Mouse (Mus musculus) liver, embryonic 15.5 days (tissue): ENCODE results near the gene Plrg1. TPM values are rescaled to one million over a fixed set of nuclear protein-coding genes. Genes with fewer than 3 reads are reported as not detected.

ENCODE experiments used
- ATAC-seq: fragments of 200-750 bp; cut with Nextera tagmentation; 2 replicates; pipeline ENCODE4 v1.8.0; 2017; ENCODE audit warnings: moderate number of reproducible peaks, mild to moderate bottlenecking, moderate library complexity; ENCODE audit not compliant: insufficient read depth
- H3K27ac ChIP-seq: fragments of 300-500 bp; sonication (generic); replicated peaks from 2 replicates; pipeline ENCODE4 v1.5.1; 2015; ENCODE audit warnings: mild to moderate bottlenecking, inconsistent platforms
- H3K27me3 ChIP-seq: fragments of 300-500 bp; sonication (generic); 2 replicates; pipeline ENCODE4 v1.6.1; 2015; ENCODE audit warnings: mild to moderate bottlenecking, inconsistent platforms
- H3K36me3 ChIP-seq: fragments of 300-500 bp; sonication (generic); replicated peaks from 2 replicates; pipeline ENCODE4 v1.6.1; 2015; ENCODE audit warnings: moderate library complexity, mild to moderate bottlenecking, inconsistent platforms
- H3K4me1 ChIP-seq: fragments of 300-500 bp; sonication (generic); replicated peaks from 2 replicates; pipeline ENCODE4 v1.6.1; 2015; ENCODE audit warnings: inconsistent platforms
- H3K4me2 ChIP-seq: fragments of 300-500 bp; sonication (generic); 2 replicates; pipeline ENCODE4 v1.6.1; 2015; ENCODE audit warnings: moderate library complexity, mild to moderate bottlenecking, inconsistent platforms
- H3K4me3 ChIP-seq: fragments of 300-500 bp; sonication (generic); replicated peaks from 2 replicates; pipeline ENCODE4 v1.5.1; 2015; ENCODE audit warnings: mild to moderate bottlenecking, inconsistent platforms
- H3K9ac ChIP-seq: fragments of 300-500 bp; sonication (generic); 2 replicates; pipeline ENCODE4 v1.6.1; 2015; ENCODE audit warnings: moderate library complexity, mild to moderate bottlenecking, inconsistent platforms
- H3K9me3 ChIP-seq: fragments of 300-500 bp; sonication (generic); replicated peaks from 2 replicates; pipeline ENCODE4 v1.6.1; 2016; ENCODE audit warnings: inconsistent platforms
- WGBS: fragments of 180-500 bp; shearing (Covaris S2); methylation state at CpG from one replicate; pipeline ENCODE4 v1.1.7; 2015; ENCODE audit warnings: mixed read lengths; ENCODE audit not compliant: insufficient replicate concordance; 5-methylcytosine and 5-hydroxymethylcytosine counted together
- polyA plus RNA-seq: library from polyadenylated mRNA; unstranded; fragments of >200 nt; fragmentation: Nextera tagmentation; extraction: Ambion mirVana; gene quantifications from 2 replicates; pipeline ENCODE4 v1.2.1, GENCODE M21; 2015

Gene Plrg1
- polyA plus RNA-seq, 1 experiment from 2014 or later, result 41.9 TPM

DNA sequence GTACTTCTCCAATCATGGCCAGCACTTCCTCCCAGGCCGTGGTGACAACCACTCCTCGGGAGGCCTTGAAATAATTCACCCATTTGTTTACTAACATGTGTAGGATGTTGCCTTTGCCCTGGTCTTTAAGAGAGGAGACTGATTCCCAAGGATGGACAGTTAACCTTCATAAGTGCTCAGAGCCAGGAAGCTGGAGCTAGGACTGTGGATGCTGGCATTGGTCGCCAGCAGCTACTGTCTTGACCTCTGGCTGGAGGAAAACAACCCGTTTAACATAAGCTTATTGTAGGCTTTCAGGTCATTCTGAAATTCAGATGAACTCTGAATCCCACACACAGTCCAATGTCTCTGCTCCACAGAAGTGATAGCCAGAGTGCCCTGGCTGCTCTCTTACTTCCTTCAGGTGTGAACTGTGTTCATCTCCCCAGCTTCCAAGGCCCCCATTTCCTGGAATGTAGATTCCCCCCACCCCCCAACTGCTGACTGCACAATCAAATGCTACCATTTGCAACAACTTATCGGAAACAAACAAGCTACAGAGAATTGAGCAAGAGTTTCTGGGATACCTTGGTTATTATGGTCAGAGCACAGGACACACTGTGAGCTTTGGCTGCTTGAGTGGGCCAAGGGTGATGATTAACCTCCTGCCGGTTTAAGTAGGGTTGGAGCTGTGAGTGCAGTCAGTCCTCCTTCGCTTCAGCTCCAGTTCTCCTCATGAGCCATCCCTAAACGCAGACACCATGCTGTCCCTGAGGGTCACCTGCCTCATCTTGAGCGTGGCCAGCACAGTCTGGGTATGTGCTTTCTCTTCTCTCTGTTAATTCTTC is 29.6 kb upstream of the Plrg1 start, which contains the start of gene Fga:
Gene Fga, plus strand, starts transcription at position 602 of the 827 bp plus-strand sequence.
- H3K4me2 ChIP-seq, result no peak within 1 kb of the TSS
- peak; percentile 84 for ATAC-seq

DNA sequence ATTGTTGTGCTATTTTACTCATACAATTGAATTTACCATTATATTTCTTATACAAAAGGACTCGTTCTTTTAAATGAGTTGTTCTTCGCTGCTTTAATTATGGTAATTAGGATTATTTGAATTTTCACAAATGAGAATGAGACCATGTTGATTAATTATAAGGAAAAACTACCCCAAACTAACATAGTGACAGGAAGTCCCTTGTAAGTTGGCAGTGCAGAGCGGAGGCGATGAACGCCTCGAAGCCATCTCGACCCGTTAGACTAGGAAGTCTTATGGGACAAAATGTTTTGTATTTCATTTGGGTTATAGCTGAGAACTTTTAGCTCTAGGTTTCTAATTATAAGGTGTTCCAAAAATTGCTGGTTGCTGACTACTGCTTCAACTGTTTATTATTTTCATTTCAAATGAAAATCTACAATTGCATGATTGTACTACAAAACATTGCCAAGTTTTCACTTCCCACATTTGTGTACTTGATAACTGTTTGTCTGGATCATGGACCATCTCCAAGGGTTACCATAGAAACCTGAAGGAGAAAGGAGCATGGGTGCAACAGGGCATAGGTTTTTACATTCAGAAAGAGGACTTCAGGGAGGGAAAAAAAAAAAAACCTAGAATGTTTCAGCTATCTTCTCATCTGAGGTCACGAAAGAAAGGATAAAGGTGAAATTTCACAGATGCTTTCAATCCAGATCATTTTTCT is 27.6 kb upstream of the Plrg1 start:
- Histone ChIP-seq H3K4me1 (0 out of 2 replicates have a peak, but pooled peaks cover 3% of the 10 kb centered on the region), H3K27me3 (no peaks in the 10 kb centered on the region), H3K27ac (no peak overlapping the region), H3K4me2 (peak overlapping the region; percentile 27; the same call in 1 of the 2 replicates), H3K4me3 (peak overlapping the region; percentile 32), H3K36me3 (no peaks in the 10 kb centered on the region), H3K9me3 (no peaks in the 10 kb centered on the region), H3K9ac (no peak overlapping the region)
- 73% methylated on average over 9 of the region's 9 CpGs for WGBS
- ATAC-seq, result no peak

More for the DNA sequence above, 29.6 kb upstream of the Plrg1 start, which contains the start of gene Fga:
- Histone ChIP-seq H3K27ac (peak within 1 kb of the TSS; percentile 56), H3K36me3 (no peaks in the 10 kb centered on the region), H3K4me1 (0 out of 2 replicates have a peak, but pooled peaks cover 3% of the 10 kb centered on the region), H3K4me3 (peak within 1 kb of the TSS; percentile 42), H3K9me3 (no peaks in the 10 kb centered on the region), H3K27me3 (no peaks in the 10 kb centered on the region), H3K9ac (no peak within 1 kb of the TSS)
- WGBS, result 55% methylated on average over 9 of the region's 9 CpGs

DNA sequence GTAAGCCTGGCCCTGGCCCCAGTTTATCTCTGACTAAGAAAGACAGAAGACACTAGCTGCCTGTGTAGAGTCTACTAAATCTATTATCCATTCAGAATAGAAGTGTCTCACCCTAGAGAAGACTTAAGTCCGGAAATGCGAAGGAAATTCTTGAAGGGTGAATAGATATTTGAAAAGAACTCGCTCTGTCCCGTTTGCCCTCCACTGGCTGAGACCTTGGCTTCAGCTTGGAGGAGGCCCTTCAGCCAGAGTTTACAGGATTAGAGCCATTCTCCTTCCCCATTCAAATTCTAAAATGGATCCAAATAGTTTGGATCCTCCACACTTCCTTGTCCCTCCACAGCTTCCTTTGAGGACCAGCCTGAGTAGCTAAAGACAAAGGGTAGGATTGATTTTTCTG is 25.0 kb upstream of the Plrg1 start:
- Histone ChIP-seq H3K4me1 (no peaks in the 10 kb centered on the region), H3K27me3 (no peaks in the 10 kb centered on the region), H3K36me3 (0 out of 2 replicates have a peak, but pooled peaks cover 5% of the 10 kb centered on the region), H3K27ac (no peak overlapping the region), H3K4me2 (peak overlapping the region; percentile 2; the same call in 1 of the 2 replicates), H3K9me3 (no peaks in the 10 kb centered on the region), H3K9ac (no peak overlapping the region), H3K4me3 (no peak overlapping the region)
- WGBS, result 65% methylated on average over 4 of the region's 4 CpGs
- ATAC-seq, result no peak

DNA sequence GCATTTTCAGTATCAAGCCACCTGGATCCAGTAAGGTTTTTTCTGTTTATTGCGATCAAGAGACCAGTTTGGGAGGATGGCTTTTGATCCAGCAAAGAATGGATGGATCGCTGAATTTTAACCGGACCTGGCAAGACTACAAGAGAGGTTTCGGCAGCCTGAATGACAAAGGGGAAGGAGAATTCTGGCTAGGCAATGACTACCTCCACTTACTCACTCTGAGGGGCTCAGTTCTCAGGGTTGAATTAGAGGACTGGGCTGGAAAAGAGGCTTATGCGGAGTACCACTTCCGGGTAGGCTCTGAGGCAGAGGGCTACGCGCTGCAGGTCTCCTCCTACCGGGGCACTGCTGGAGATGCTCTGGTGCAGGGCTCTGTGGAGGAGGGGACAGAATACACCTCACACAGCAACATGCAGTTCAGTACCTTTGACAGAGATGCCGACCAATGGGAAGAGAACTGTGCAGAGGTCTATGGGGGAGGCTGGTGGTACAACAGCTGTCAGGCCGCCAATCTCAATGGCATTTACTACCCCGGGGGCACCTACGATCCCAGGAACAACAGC is 22.5 kb upstream of the Plrg1 start:
- Histone ChIP-seq H3K4me1 (no peaks in the 10 kb centered on the region), H3K9me3 (no peaks in the 10 kb centered on the region), H3K27ac (no peak overlapping the region), H3K27me3 (no peaks in the 10 kb centered on the region), H3K4me2 (no peak overlapping the region), H3K9ac (no peak overlapping the region), H3K36me3 (0 out of 2 replicates have a peak, but pooled peaks cover 5% of the 10 kb centered on the region), H3K4me3 (no peak overlapping the region)
- ATAC-seq, result peak; percentile 41; the same call in 1 of the 2 replicates
- 46% methylated on average over 13 of the region's 13 CpGs for WGBS

DNA sequence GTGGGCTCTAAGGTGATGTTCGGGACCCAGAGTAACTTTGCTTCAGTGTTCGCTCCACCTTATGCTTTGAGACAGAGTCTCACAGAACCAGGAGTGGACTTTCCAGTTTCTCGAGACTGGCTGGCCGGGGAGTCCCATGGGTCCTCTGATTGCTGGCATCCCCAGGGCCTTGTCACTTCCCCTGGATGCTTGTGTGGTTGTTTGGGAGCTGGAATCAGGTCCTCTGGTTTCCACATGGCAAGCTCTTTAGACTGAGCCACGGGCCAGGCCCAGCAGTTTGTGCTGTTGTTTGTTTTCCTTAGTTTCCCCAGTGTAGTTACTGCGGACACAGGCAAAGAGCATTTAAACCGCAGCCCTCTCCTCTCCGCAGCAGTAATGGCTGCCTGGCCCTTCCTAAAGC is 21.5 kb upstream of the Plrg1 start:
- H3K36me3 ChIP-seq, result 0 out of 2 replicates have a peak, but pooled peaks cover 5% of the 10 kb centered on the region
- H3K4me1 ChIP-seq, result no peaks in the 10 kb centered on the region
- no peak for ATAC-seq
- H3K9me3 ChIP-seq, result no peaks in the 10 kb centered on the region
- no peaks in the 10 kb centered on the region for H3K27me3 ChIP-seq
- no peak overlapping the region for H3K4me2 ChIP-seq
- 65% methylated on average over 8 of the region's 8 CpGs for WGBS
- H3K27ac ChIP-seq, result no peak overlapping the region
- H3K9ac ChIP-seq, result no peak overlapping the region
- no peak overlapping the region for H3K4me3 ChIP-seq

DNA sequence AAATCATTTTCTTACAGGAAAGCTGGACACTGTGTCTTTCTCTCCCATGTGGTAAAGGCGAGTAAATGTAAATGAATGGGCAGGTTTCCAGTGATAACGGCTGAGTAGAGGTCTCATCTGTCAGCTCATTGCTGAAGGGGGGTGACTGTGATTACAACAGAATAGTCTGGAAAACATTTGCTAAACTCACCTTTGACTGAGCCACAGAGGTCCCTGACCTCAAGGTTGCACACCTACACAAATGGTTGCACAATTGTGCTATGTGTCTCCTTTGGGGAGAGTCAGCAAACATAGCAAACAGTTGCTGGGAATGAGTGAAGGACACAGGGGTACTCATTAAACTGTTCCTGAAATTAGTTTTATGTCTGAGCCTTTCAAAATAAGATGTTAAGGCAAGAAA is 16.5 kb upstream of the Plrg1 start:
- H3K4me1 ChIP-seq, result 0 out of 2 replicates have a peak, but pooled peaks cover 3% of the 10 kb centered on the region
- peak overlapping the region; percentile 15; the same call in 1 of the 2 replicates for H3K4me2 ChIP-seq
- H3K27me3 ChIP-seq, result no peaks in the 10 kb centered on the region
- no peaks in the 10 kb centered on the region for H3K36me3 ChIP-seq
- WGBS, result 54% methylated on average over 2 of the region's 2 CpGs
- no peaks in the 10 kb centered on the region for H3K9me3 ChIP-seq
- no peak overlapping the region for H3K9ac ChIP-seq
- no peak overlapping the region for H3K4me3 ChIP-seq
- ATAC-seq, result peak; percentile 53
- peak overlapping the region; percentile 74 for H3K27ac ChIP-seq

DNA sequence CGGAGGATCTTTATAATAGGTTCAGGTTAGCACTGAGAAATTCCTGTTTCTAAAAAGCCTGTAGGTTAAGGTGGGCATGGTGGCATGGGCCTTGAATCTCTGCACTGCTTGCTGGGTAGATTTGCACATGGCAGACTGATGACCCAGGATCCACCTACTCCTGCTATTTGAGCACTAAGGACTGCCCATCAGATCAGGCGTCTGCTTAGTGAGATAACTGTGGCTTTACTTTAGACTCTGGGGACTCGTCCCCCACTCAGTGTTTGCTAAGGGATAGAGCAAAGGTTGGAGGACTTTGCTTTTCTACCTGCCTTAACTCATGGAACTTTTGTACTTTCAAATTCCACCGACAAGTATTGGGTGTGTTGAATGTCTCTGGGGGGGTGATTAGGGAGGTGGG is 15.7 kb upstream of the Plrg1 start:
- no peaks in the 10 kb centered on the region for H3K9me3 ChIP-seq
- peak overlapping the region; percentile 15; the same call in 1 of the 2 replicates for H3K4me2 ChIP-seq
- no peaks in the 10 kb centered on the region for H3K36me3 ChIP-seq
- ATAC-seq, result peak; percentile 64
- 39% methylated on average over 4 of the region's 4 CpGs for WGBS
- H3K4me1 ChIP-seq, result 0 out of 2 replicates have a peak, but pooled peaks cover 3% of the 10 kb centered on the region
- no peak overlapping the region for H3K4me3 ChIP-seq
- no peaks in the 10 kb centered on the region for H3K27me3 ChIP-seq
- H3K9ac ChIP-seq, result no peak overlapping the region
- H3K27ac ChIP-seq, result peak overlapping the region; percentile 74

DNA sequence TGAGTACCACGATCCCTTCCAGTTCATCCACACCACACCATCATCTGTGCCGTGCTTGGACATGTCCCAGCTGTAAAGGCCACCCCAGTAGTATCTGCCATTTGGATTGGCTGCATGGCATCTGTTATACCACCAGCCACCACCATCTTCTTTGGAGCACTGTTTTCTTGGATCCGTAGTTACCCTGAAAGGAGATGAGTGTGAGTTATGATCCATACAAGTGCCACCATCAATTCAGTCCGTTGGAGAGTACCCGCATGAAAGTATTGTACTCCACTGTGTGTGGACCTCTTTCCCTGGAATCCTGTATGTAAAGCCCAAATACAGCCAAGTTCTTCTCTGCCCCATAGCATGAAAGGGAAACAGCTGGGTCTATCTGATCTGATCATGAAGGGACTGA is 12.9 kb upstream of the Plrg1 start:
- no peak for ATAC-seq
- no peak overlapping the region for H3K4me2 ChIP-seq
- H3K27ac ChIP-seq, result no peak overlapping the region
- no peaks in the 10 kb centered on the region for H3K36me3 ChIP-seq
- no peak overlapping the region for H3K9ac ChIP-seq
- H3K27me3 ChIP-seq, result no peaks in the 10 kb centered on the region
- 68% methylated on average over 5 of the region's 5 CpGs for WGBS
- H3K9me3 ChIP-seq, result no peaks in the 10 kb centered on the region
- H3K4me3 ChIP-seq, result no peak overlapping the region
- H3K4me1 ChIP-seq, result 0 out of 2 replicates have a peak, but pooled peaks cover 3% of the 10 kb centered on the region

DNA sequence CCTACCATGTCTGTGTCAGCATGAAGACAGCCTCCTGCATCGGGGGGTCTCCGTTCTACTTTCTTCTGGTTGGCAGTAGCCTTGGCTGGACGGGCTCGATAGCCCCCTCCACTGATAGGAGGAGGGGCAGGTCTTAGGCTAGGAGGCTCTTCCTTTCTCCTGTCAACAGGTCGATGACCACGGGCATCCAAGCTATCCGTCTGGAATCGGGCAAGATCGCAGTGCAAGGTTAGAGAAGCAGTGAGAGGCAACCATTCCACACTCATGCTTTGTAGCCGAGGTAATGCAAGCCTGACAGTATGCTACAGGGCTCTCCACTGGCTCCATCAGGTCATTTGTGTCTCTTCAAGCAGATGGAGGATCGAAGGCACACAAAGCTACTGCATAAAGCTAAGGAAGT is 8.7 kb upstream of the Plrg1 start:
- H3K9ac ChIP-seq, result no peak overlapping the region
- peak overlapping the region; percentile 25; the same call in 1 of the 2 replicates for H3K4me2 ChIP-seq
- no peaks in the 10 kb centered on the region for H3K27me3 ChIP-seq
- no peaks in the 10 kb centered on the region for H3K9me3 ChIP-seq
- no peak overlapping the region; the same call in 1 of the 2 replicates for H3K4me3 ChIP-seq
- WGBS, result 61% methylated on average over 11 of the region's 11 CpGs
- 0 out of 2 replicates have a peak overlapping the region, but pooled peaks have one; percentile 14 for H3K27ac ChIP-seq
- no peaks in the 10 kb centered on the region for H3K4me1 ChIP-seq
- no peaks in the 10 kb centered on the region for H3K36me3 ChIP-seq
- ATAC-seq, result no peak

DNA sequence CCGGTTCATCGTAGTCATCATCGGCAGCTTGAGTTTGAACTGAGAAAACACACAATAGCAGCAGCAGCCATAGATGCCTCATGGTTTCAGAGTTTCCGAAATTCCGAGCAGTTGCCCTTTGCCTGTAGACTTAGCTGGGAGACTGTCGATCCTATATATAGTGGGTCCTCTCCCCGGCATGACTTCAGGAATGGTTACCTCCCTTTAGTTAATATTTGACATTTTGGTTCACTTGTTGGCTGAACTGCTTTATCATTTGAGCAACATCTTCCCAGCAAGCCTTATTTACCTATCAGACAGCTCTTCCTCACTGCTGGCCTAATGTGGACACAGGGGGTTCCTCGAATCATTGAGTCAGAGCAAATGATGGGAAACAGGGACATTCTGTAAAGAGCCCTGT is 5.6 kb upstream of the Plrg1 start, which contains the start of gene Fgb:
Gene Fgb, minus strand, starts transcription at position 184 of the 400 bp plus-strand sequence.
- Histone ChIP-seq H3K27ac (peak within 1 kb of the TSS; percentile 51; the same call in 1 of the 2 replicates), H3K4me1 (peaks cover 21% of the 10 kb centered on the region), H3K4me3 (peak within 1 kb of the TSS; percentile 42), H3K36me3 (no peaks in the 10 kb centered on the region), H3K9me3 (no peaks in the 10 kb centered on the region), H3K27me3 (no peaks in the 10 kb centered on the region), H3K4me2 (no peak within 1 kb of the TSS), H3K9ac (no peak within 1 kb of the TSS)
- WGBS, result 55% methylated on average over 8 of the region's 8 CpGs
- ATAC-seq, result peak; percentile 40; the same call in 1 of the 2 replicates
